8 mouse cellular contexts compared by ENCODE assay signal in genomic region chr11:85995318-85996095, GRCm38 (mm10).
DNase-seq lines count a peak whose midpoint lies in the region; ATAC-seq and TF ChIP-seq lines count a peak whose summit lies in the region.

No protein-coding gene starts in this region.

- no peaks in the 10 kb centered on the region for H3K4me1 ChIP-seq in liver, embryonic 12.5 days
- peaks cover 13% of the 10 kb centered on the region for H3K4me1 ChIP-seq in forebrain, embryonic 15.5 days
- no peaks in the 10 kb centered on the region for H3K4me1 ChIP-seq in intestine, postnatal 0 days (replicated peaks; ENCODE audit: control insufficient read depth, insufficient read depth, low read length)
- H3K4me1 ChIP-seq in limb, embryonic 12.5 days (replicated peaks): peaks cover 21% of the 10 kb centered on the region
- peaks cover 16% of the 10 kb centered on the region for H3K4me1 ChIP-seq in neural tube, embryonic 13.5 days (replicated peaks)

- H3K4me3 ChIP-seq in liver, embryonic 12.5 days: no peak overlapping the region
- H3K4me3 ChIP-seq in forebrain, embryonic 15.5 days: peak overlapping the region; percentile 37
- H3K4me3 ChIP-seq in intestine, postnatal 0 days (ENCODE audit: low read depth, low read length): peak overlapping the region; percentile 9; the same call in 1 of the 2 replicates
- 0 out of 2 replicates have a peak overlapping the region, but pooled peaks have one; percentile 13 for H3K4me3 ChIP-seq in limb, embryonic 12.5 days (replicated peaks)
- peak overlapping the region; percentile 26 for H3K4me3 ChIP-seq in neural tube, embryonic 13.5 days

- H3K9me3 ChIP-seq in liver, embryonic 12.5 days (replicated peaks): no peaks in the 10 kb centered on the region
- H3K9me3 ChIP-seq in forebrain, embryonic 15.5 days: no peaks in the 10 kb centered on the region
- no peaks in the 10 kb centered on the region for H3K9me3 ChIP-seq in intestine, postnatal 0 days (ENCODE audit: control insufficient read depth)
- H3K9me3 ChIP-seq in limb, embryonic 12.5 days: no peaks in the 10 kb centered on the region
- H3K9me3 ChIP-seq in neural tube, embryonic 13.5 days: no peaks in the 10 kb centered on the region

- peaks cover 31% of the 10 kb centered on the region for H3K27me3 ChIP-seq in liver, embryonic 12.5 days (replicated peaks)
- H3K27me3 ChIP-seq in forebrain, embryonic 15.5 days: peaks cover 2% of the 10 kb centered on the region; the same call in 1 of the 2 replicates
- 0 out of 2 replicates have a peak, but pooled peaks cover 4% of the 10 kb centered on the region for H3K27me3 ChIP-seq in intestine, postnatal 0 days (replicated peaks; ENCODE audit: control insufficient read depth, insufficient read depth, low read length)
- peaks cover 12% of the 10 kb centered on the region; the same call in 1 of the 2 replicates for H3K27me3 ChIP-seq in limb, embryonic 12.5 days
- peaks cover 46% of the 10 kb centered on the region for H3K27me3 ChIP-seq in neural tube, embryonic 13.5 days

- H3K27ac ChIP-seq in liver, embryonic 12.5 days: no peak overlapping the region
- H3K27ac ChIP-seq in forebrain, embryonic 15.5 days (replicated peaks): no peak overlapping the region
- no peak overlapping the region for H3K27ac ChIP-seq in intestine, postnatal 0 days (ENCODE audit: low read depth, low read length)
- no peak overlapping the region for H3K27ac ChIP-seq in limb, embryonic 12.5 days
- no peak overlapping the region for H3K27ac ChIP-seq in neural tube, embryonic 13.5 days (replicated peaks)

- no peaks in the 10 kb centered on the region for H3K36me3 ChIP-seq in liver, embryonic 12.5 days
- no peaks in the 10 kb centered on the region for H3K36me3 ChIP-seq in forebrain, embryonic 15.5 days
- no peaks in the 10 kb centered on the region for H3K36me3 ChIP-seq in intestine, postnatal 0 days (ENCODE audit: control insufficient read depth, insufficient read depth)
- H3K36me3 ChIP-seq in limb, embryonic 12.5 days: no peaks in the 10 kb centered on the region
- no peaks in the 10 kb centered on the region for H3K36me3 ChIP-seq in neural tube, embryonic 13.5 days

- ATAC-seq in liver, embryonic 12.5 days: no peak
- no peak for ATAC-seq in forebrain, embryonic 15.5 days (replicated peaks)
- ATAC-seq in intestine, postnatal 0 days: 0 out of 2 replicates have a peak, but pooled peaks have one; percentile 49
- ATAC-seq in limb, embryonic 12.5 days (ENCODE audit: insufficient number of reproducible peaks, insufficient read depth, low FRiP score, low TSS enrichment, low read depth): no peak
- ATAC-seq in neural tube, embryonic 13.5 days (ENCODE audit: low read depth): peak; percentile 65; the same call in 1 of the 2 replicates
- no peak for ATAC-seq in CD4-positive, CD25-positive, alpha-beta regulatory T cell, adult 4 months

- H3K4me2 ChIP-seq in liver, embryonic 12.5 days: no peak overlapping the region
- peak overlapping the region; percentile 47 for H3K4me2 ChIP-seq in forebrain, embryonic 15.5 days (replicated peaks)
- peak overlapping the region; percentile 51 for H3K4me2 ChIP-seq in intestine, postnatal 0 days (replicated peaks; ENCODE audit: low read depth)
- peak overlapping the region; percentile 52 for H3K4me2 ChIP-seq in limb, embryonic 12.5 days
- peak overlapping the region; percentile 51 for H3K4me2 ChIP-seq in neural tube, embryonic 13.5 days

- WGBS in liver, embryonic 12.5 days (ENCODE audit: insufficient replicate concordance): 62% methylated on average over 29 of the region's 29 CpGs
- WGBS in forebrain, embryonic 15.5 days: 21% methylated on average over 29 of the region's 29 CpGs
- 32% methylated on average over 29 of the region's 29 CpGs for WGBS in intestine, postnatal 0 days
- WGBS in limb, embryonic 12.5 days: 41% methylated on average over 29 of the region's 29 CpGs
- WGBS in neural tube, embryonic 13.5 days: 30% methylated on average over 29 of the region's 29 CpGs

- peak; percentile 72 for TF ChIP-seq CTCF in intestine, postnatal 0 days (IDR thresholded peaks at IDR 0.05; ENCODE audit: low read depth)

- H3K9ac ChIP-seq in liver, embryonic 12.5 days: no peak overlapping the region
- H3K9ac ChIP-seq in forebrain, embryonic 15.5 days (replicated peaks): peak overlapping the region; percentile 37
- no peak overlapping the region for H3K9ac ChIP-seq in intestine, postnatal 0 days (ENCODE audit: low read depth, low read length)
- H3K9ac ChIP-seq in limb, embryonic 12.5 days (replicated peaks): 0 out of 2 replicates have a peak overlapping the region, but pooled peaks have one; percentile 28
- H3K9ac ChIP-seq in neural tube, embryonic 13.5 days: peak overlapping the region; percentile 22; the same call in 1 of the 2 replicates

- peak; percentile 55 for DNase-seq in liver
- DNase-seq in spleen, adult 12 weeks (ENCODE audit: low spot score): no peak

Comparison
In these comparisons a context has a peak if more than half of its experiments do, and no peak if none do; other contexts are left out.
1. ATAC-seq: peak in intestine, postnatal 0 days (single experiment) and neural tube, embryonic 13.5 days (single experiment); none in liver, embryonic 12.5 days (single experiment), forebrain, embryonic 15.5 days (single experiment), limb, embryonic 12.5 days (single experiment) and CD4-positive, CD25-positive, alpha-beta regulatory T cell, adult 4 months (single experiment).
2. H3K9ac ChIP-seq: peak in forebrain, embryonic 15.5 days (single experiment), limb, embryonic 12.5 days (single experiment) and neural tube, embryonic 13.5 days (single experiment); none in liver, embryonic 12.5 days (single experiment) and intestine, postnatal 0 days (single experiment).